Mouse (Mus musculus): ENCODE measurements around the gene Pde9a.

GRCm38 (mm10) chr17:31502261-31502927 is 116.4 kb downstream of the Pde9a start:
- TF ChIP-seq POLR2A (IDR thresholded peaks at IDR 0.05; ENCODE audit: insufficient read length, low read depth), result no peak
- no peak for TF ChIP-seq TCF12 (IDR thresholded peaks at IDR 0.05; ENCODE audit: insufficient read depth, poor library complexity, severe bottlenecking)
- TF ChIP-seq CEBPB (IDR thresholded peaks at IDR 0.05; ENCODE audit: insufficient read depth, poor library complexity, severe bottlenecking), result no peak
- no peak for TF ChIP-seq MAX (IDR thresholded peaks at IDR 0.05; ENCODE audit: low read depth)
- TF ChIP-seq MYOD1 (IDR thresholded peaks at IDR 0.05; ENCODE audit: control insufficient read depth in 1 of 3, insufficient read length in 2 of 3, low read depth in 2 of 3), result no peak
- no peak for TF ChIP-seq REST (IDR thresholded peaks at IDR 0.05; ENCODE audit: insufficient read depth, insufficient read length)
- TF ChIP-seq USF1 (IDR thresholded peaks at IDR 0.05; ENCODE audit: low read depth), result no peak
- TF ChIP-seq MYOG (IDR thresholded peaks at IDR 0.05; ENCODE audit: control insufficient read depth in 1 of 3, insufficient read depth in 1 of 3, insufficient read length in 2 of 3, low read depth in 2 of 3), result no peak

Measured in myocyte (in vitro differentiated cells).